Mouse (Mus musculus) embryonic fibroblast, embryonic 13.5 days (primary cell): ENCODE data around the gene Olfr287.

Source experiments
- CTCF ChIP-seq: IDR thresholded peaks from 2 replicates; pipeline ENCODE4 v1.5.1; 2011; ENCODE audit warnings: mild to moderate bottlenecking, control low read depth, low read length, moderate library complexity, borderline replicate concordance; ENCODE audit not compliant: insufficient read depth
- POLR2A ChIP-seq: IDR thresholded peaks from 2 replicates; pipeline ENCODE4 v1.6.1; 2011; ENCODE audit warnings: low read depth, mild to moderate bottlenecking, control low read depth, low read length, moderate library complexity

GRCm38 (mm10) chr15:98161026-98161805 is 59.6 kb downstream of the Olfr287 start:
- TF ChIP-seq CTCF (no peak), POLR2A (no peak)
